Mouse (Mus musculus) stomach, embryonic 15.5 days (tissue): ENCODE results near the gene 2210011C24Rik. TPM values are rescaled to one million over a fixed set of nuclear protein-coding genes. Genes with fewer than 3 reads are reported as not detected.
"Not testable (repeated sequence)": the region's sequence is repeated elsewhere in the genome, so short reads cannot be mapped to it uniquely, and the experiment has no call there.

Source experiments
- ATAC-seq: fragments of 200-750 bp; cut with Nextera tagmentation; 2 replicates; pipeline ENCODE4 v1.8.0; 2017; ENCODE audit warnings: low read depth, moderate number of reproducible peaks, moderate TSS enrichment; ENCODE audit not compliant: insufficient read depth, low FRiP score
- H3K27ac ChIP-seq: fragments of 300-500 bp; sonication (generic); 2 replicates; pipeline ENCODE4 v1.5.1; 2015; ENCODE audit warnings: mild to moderate bottlenecking, inconsistent platforms
- H3K27me3 ChIP-seq: fragments of 300-500 bp; sonication (generic); replicated peaks from 2 replicates; pipeline ENCODE4 v1.6.1; 2015; ENCODE audit warnings: inconsistent platforms
- H3K36me3 ChIP-seq: fragments of 300-500 bp; sonication (generic); 2 replicates; pipeline ENCODE4 v1.6.1; 2015; ENCODE audit warnings: inconsistent platforms
- H3K4me1 ChIP-seq: fragments of 300-500 bp; sonication (generic); 2 replicates; pipeline ENCODE4 v1.6.1; 2015; ENCODE audit warnings: inconsistent platforms
- H3K4me2 ChIP-seq: fragments of 300-500 bp; sonication (generic); 2 replicates; pipeline ENCODE4 v1.6.1; 2015; ENCODE audit warnings: mild to moderate bottlenecking, inconsistent platforms
- H3K4me3 ChIP-seq: fragments of 300-500 bp; sonication (generic); replicated peaks from 2 replicates; pipeline ENCODE4 v1.5.1; 2015; ENCODE audit warnings: inconsistent platforms
- H3K9ac ChIP-seq: fragments of 300-500 bp; sonication (generic); 2 replicates; pipeline ENCODE4 v1.6.1; 2015; ENCODE audit warnings: inconsistent platforms
- H3K9me3 ChIP-seq: fragments of 300-500 bp; sonication (generic); 2 replicates; pipeline ENCODE4 v1.6.1; 2016; ENCODE audit warnings: inconsistent platforms
- WGBS: fragments of 180-500 bp; shearing (Covaris S2); methylation state at CpG from one replicate; pipeline ENCODE4 v1.1.7; 2015; 5-methylcytosine and 5-hydroxymethylcytosine counted together
- polyA plus RNA-seq: library from polyadenylated mRNA; unstranded; fragments of >200 nt; fragmentation: Nextera tagmentation; extraction: Ambion mirVana; gene quantifications from 2 replicates; pipeline ENCODE4 v1.2.1, GENCODE M21; 2015

Gene 2210011C24Rik
- polyA plus RNA-seq, 1 experiment from 2014 or later = 1.0 TPM

DNA sequence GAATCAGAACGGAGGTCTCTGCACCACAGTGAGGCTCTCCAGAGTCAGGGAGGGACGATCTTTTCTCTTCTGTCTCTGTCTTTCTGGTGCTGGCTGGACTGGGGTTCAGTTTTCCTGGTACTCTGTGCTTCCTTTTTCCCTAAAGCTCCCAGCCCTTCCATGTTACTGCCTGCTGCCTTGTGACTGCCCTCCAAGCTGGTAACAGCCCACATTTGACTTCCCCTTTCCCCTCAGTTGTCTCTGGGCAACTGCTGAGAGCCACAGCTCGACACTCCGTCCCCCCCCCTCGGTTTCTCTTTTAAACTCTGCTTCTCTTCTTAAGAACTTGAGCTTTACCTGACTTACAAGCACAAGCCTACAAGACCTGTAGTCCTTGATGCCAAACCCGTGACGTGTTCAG, 22.7 kb downstream of the 2210011C24Rik start:
- Histone ChIP-seq H3K36me3 (peaks cover 54% of the 10 kb centered on the region), H3K9ac (no peak overlapping the region), H3K27ac (no peak overlapping the region), H3K9me3 (no peaks in the 10 kb centered on the region), H3K4me1 (no peaks in the 10 kb centered on the region), H3K4me2 (no peak overlapping the region), H3K27me3 (no peaks in the 10 kb centered on the region), H3K4me3 (no peak overlapping the region)
- WGBS = 86% methylated on average over 7 of the region's 7 CpGs
- ATAC-seq = no peak

GRCm38 (mm10) chr8:83983222-83983621, 28.7 kb downstream of the 2210011C24Rik start:
- H3K27ac ChIP-seq, H3K4me3 ChIP-seq, H3K27me3 ChIP-seq, H3K9ac ChIP-seq, H3K4me2 ChIP-seq, ATAC-seq, H3K9me3 ChIP-seq, H3K4me1 ChIP-seq: not testable (repeated sequence)
- 98% methylated on average over 2 of the region's 2 CpGs for WGBS
- peaks cover 51% of the 10 kb centered on the region for H3K36me3 ChIP-seq

DNA sequence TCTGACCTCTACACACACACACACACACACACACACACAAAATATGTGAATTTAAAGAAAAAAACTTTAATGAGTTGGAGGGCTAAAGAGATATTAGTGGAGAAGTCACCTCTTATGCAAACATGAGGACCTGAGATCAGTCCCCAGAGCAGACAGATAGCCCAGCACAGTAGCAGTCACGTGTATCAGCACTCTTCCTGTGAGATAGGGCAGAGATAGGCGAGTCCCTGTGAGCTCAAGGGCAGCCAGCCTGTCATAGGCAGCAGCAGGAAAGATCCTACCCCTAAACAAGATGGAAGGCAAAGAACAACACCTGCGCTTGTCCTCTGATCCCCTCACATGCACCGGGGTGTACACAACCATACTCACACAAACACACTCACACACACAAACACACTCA, 29.5 kb downstream of the 2210011C24Rik start:
- Histone ChIP-seq H3K4me1 (peaks cover 10% of the 10 kb centered on the region; the same call in 1 of the 2 replicates), H3K9ac (no peak overlapping the region), H3K27ac (no peak overlapping the region), H3K36me3 (peaks cover 46% of the 10 kb centered on the region), H3K27me3 (no peaks in the 10 kb centered on the region), H3K9me3 (no peaks in the 10 kb centered on the region), H3K4me3 (no peak overlapping the region), H3K4me2 (no peak overlapping the region)
- 71% methylated on average over 4 of the region's 4 CpGs for WGBS
- ATAC-seq = no peak; the same call in 1 of the 2 replicates

DNA sequence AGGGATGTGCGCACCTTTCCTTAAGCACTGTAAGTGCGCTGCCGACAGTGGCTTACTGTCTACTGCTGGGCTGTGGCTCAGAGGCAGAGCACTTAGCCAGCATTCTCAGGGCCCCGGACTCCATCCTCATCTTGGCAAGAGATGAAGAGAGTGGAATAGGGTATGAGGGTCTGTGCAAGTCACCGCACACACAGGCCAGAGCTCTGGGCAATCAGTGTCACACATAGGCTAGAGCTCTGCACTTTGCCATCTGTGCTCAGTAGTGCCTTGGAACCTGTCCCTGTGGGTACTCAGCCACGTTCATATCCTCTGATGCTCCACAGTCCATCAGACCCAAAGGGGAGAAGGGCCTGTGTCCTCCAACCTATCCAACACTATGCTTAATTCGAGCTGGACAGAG, 30.4 kb downstream of the 2210011C24Rik start:
- Histone ChIP-seq H3K4me2 (no peak overlapping the region), H3K36me3 (peaks cover 39% of the 10 kb centered on the region), H3K9me3 (no peaks in the 10 kb centered on the region), H3K4me1 (peaks cover 19% of the 10 kb centered on the region), H3K9ac (no peak overlapping the region), H3K27ac (no peak overlapping the region), H3K27me3 (no peaks in the 10 kb centered on the region), H3K4me3 (no peak overlapping the region)
- WGBS = 96% methylated on average over 7 of the region's 7 CpGs
- ATAC-seq = no peak

DNA sequence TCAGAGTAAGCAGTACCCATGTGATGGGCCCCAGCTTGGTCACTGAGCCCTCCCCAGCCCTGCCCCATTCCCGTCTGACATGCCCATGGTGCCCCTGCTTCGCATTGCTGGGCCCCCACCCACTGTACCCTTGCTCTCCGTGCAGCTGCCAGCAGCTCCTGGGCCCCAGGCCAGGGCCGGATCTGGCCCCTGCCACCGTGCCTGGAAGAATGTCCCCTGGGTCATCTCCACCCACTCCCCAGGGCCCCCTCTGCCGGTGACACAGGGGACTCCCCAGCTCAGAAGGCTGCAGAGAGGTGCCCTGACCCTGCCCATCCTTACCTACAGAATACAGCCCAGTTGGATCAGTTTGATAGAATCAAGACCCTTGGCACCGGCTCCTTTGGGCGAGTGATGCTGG, 31.1 kb downstream of the 2210011C24Rik start:
- Histone ChIP-seq H3K4me2 (no peak overlapping the region), H3K27ac (no peak overlapping the region), H3K4me1 (peaks cover 23% of the 10 kb centered on the region), H3K27me3 (no peaks in the 10 kb centered on the region), H3K36me3 (peaks cover 36% of the 10 kb centered on the region), H3K9me3 (no peaks in the 10 kb centered on the region), H3K9ac (no peak overlapping the region), H3K4me3 (no peak overlapping the region)
- ATAC-seq = no peak
- WGBS = 87% methylated on average over 8 of the region's 8 CpGs

DNA sequence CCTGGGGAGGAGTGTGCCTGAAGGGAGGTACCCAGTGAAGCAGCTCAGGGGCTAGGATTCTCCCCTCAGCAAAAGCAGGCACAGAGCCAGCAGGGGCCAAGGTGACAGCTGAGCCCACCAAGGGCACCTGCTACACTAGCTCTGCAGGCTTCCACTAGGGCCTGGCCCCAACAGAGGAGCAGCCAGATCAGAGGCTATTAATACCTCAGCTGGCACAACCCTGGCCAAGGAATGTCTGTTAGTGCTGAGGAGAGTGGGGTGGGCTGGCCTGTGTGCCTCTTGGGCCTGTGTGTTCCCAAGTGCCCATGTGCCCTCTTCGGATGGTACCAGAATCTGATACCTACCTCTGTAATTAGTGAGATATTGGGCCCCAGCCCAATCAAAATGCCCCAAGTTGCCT, 31.7 kb downstream of the 2210011C24Rik start:
- Histone ChIP-seq H3K27me3 (no peaks in the 10 kb centered on the region), H3K4me2 (no peak overlapping the region), H3K36me3 (peaks cover 36% of the 10 kb centered on the region), H3K27ac (no peak overlapping the region), H3K9me3 (no peaks in the 10 kb centered on the region), H3K4me1 (peaks cover 23% of the 10 kb centered on the region), H3K9ac (no peak overlapping the region), H3K4me3 (no peak overlapping the region)
- WGBS = 80% methylated on average over 1 of the region's 1 CpGs
- ATAC-seq = no peak

GRCm38 (mm10) chr8:83978200-83978599, 33.8 kb downstream of the 2210011C24Rik start:
- peaks cover 35% of the 10 kb centered on the region for H3K4me1 ChIP-seq
- H3K9me3 ChIP-seq = no peaks in the 10 kb centered on the region
- ATAC-seq = no peak
- H3K27me3 ChIP-seq = no peaks in the 10 kb centered on the region
- H3K36me3 ChIP-seq = peaks cover 25% of the 10 kb centered on the region
- WGBS = 67% methylated on average over 9 of the region's 9 CpGs
- no peak overlapping the region for H3K4me2 ChIP-seq
- no peak overlapping the region for H3K4me3 ChIP-seq
- H3K27ac ChIP-seq = no peak overlapping the region
- no peak overlapping the region for H3K9ac ChIP-seq

- Histone ChIP-seq H3K27me3 (no peaks in the 10 kb centered on the region), H3K9ac (no peak overlapping the region), H3K4me3 (no peak overlapping the region), H3K27ac (0 out of 2 replicates have a peak overlapping the region, but pooled peaks have one; percentile 31), H3K36me3 (peaks cover 19% of the 10 kb centered on the region), H3K4me1 (peaks cover 35% of the 10 kb centered on the region), H3K9me3 (no peaks in the 10 kb centered on the region), H3K4me2 (peak overlapping the region; percentile 16; the same call in 1 of the 2 replicates)
- ATAC-seq = no peak
- WGBS = 46% methylated on average over 6 of the region's 6 CpGs
Measured at GRCm38 (mm10) chr8:83977646-83978045, 34.3 kb downstream of the 2210011C24Rik start.

DNA sequence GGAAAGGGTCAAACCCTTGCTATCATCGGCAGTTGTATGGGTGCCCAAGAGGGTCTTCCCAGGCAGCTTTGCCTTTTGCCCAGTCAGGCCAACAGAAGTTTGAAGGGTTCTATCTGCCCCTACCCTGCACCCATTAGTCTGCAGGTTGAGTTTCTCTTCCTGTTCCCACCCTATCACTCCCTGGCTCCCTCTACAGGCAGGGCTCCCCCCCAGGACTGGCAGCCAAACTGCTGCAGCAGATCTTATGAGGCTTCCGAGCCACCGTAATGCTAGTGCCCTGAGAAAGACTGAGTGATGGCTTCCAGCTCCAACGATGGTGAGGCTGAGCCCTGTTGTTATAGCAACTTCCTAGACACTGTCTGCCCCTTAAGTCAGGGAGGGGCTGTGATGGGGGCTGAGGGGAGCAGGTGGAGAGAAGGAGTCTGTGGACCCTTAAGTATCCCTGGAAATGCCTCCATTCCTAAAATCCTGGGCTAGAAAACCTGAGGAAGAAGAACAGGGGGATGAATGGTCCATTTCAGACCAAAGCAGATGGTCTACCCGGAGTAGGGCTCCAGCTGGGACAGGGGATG, 35.1 kb downstream of the 2210011C24Rik start:
- no peak overlapping the region for H3K27ac ChIP-seq
- no peak overlapping the region for H3K9ac ChIP-seq

DNA sequence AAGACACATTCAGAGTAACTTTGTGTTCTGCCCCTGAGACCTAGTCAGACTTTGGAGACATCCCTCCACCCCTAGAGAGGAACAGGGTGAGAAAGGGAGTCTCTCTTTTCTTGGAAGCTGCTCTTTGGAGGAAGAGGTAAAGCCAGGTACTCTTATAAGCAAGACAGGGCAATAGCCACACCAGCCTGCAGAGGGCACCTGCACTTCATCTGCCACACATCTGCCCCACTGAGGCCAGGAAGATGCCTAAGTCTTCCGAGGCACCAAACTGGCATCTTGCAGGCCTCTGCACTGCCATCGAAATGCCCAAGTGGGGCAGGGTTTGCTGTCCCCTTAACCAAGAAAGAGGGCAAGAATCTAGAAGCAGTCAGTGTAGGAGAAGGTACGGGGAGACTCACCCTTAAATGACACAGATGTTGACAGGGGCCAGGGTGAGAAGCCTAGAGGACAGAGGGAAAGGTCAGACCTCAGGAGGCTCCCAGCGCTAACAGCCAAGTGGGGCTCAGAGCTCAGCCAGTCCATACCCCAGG, 35.8 kb downstream of the 2210011C24Rik start:
- no peak overlapping the region for H3K9ac ChIP-seq
- WGBS = 80% methylated on average over 4 of the region's 4 CpGs
- H3K4me2 ChIP-seq = no peak overlapping the region
- H3K27ac ChIP-seq = no peak overlapping the region
- H3K4me3 ChIP-seq = no peak overlapping the region
- peaks cover 10% of the 10 kb centered on the region for H3K36me3 ChIP-seq
- no peaks in the 10 kb centered on the region for H3K27me3 ChIP-seq
- H3K4me1 ChIP-seq = peaks cover 41% of the 10 kb centered on the region
- H3K9me3 ChIP-seq = no peaks in the 10 kb centered on the region
- no peak for ATAC-seq

More for the DNA sequence above, 35.1 kb downstream of the 2210011C24Rik start:
- WGBS = 77% methylated on average over 5 of the region's 5 CpGs
- no peak overlapping the region for H3K4me3 ChIP-seq
- peaks cover 17% of the 10 kb centered on the region for H3K36me3 ChIP-seq
- H3K4me1 ChIP-seq = peaks cover 37% of the 10 kb centered on the region
- H3K4me2 ChIP-seq = no peak overlapping the region
- no peaks in the 10 kb centered on the region for H3K27me3 ChIP-seq
- no peaks in the 10 kb centered on the region for H3K9me3 ChIP-seq
- no peak for ATAC-seq

DNA sequence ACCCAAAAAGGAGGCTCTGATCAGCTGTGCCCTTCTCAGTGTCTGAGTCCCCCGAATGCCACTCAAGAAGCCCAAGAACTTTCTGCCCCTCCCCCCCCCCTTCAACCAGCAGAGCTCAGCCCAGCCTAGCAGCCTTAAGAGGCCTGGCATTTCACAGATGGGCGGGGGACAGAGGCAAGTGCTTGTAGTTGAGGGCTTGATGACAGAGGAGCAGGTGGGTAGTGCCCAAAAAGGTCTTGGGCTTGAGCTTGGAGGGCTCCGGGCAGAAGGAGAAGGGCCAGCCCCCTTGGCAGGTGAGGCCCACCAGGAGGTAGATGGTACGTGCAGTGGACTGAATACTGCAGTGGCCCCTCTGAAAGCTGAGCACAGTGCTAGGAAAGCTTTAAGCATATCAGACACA, 37.5 kb downstream of the 2210011C24Rik start:
- H3K36me3 ChIP-seq = 0 out of 2 replicates have a peak, but pooled peaks cover 11% of the 10 kb centered on the region
- no peaks in the 10 kb centered on the region for H3K9me3 ChIP-seq
- H3K4me2 ChIP-seq = no peak overlapping the region
- 84% methylated on average over 4 of the region's 4 CpGs for WGBS
- no peak overlapping the region for H3K9ac ChIP-seq
- H3K4me3 ChIP-seq = peak overlapping the region; percentile 80; the same call in 1 of the 2 replicates
- peaks cover 41% of the 10 kb centered on the region for H3K4me1 ChIP-seq
- ATAC-seq = no peak
- no peaks in the 10 kb centered on the region for H3K27me3 ChIP-seq
- no peak overlapping the region for H3K27ac ChIP-seq

GRCm38 (mm10) chr8:83973161-83974031, 38.6 kb downstream of the 2210011C24Rik start:
- H3K27me3 ChIP-seq = no peaks in the 10 kb centered on the region
- H3K9ac ChIP-seq = peak overlapping the region; percentile 86
- ATAC-seq = no peak
- H3K4me3 ChIP-seq = peak overlapping the region; percentile 80
- peak overlapping the region; percentile 35 for H3K27ac ChIP-seq
- peak overlapping the region; percentile 94 for H3K4me2 ChIP-seq
- 0 out of 2 replicates have a peak, but pooled peaks cover 11% of the 10 kb centered on the region for H3K36me3 ChIP-seq
- no peaks in the 10 kb centered on the region for H3K9me3 ChIP-seq
- H3K4me1 ChIP-seq = peaks cover 40% of the 10 kb centered on the region
- 2% methylated on average over 37 of the region's 37 CpGs for WGBS
